ENCODE assay signal across 7 mouse cellular contexts in genomic region chr11:62744103-62744502, GRCm38 (mm10). TPM values are rescaled to one million over a fixed set of nuclear protein-coding genes. Genes with fewer than 3 reads are reported as not detected.
DNase-seq lines count a peak whose midpoint lies in the region; ATAC-seq lines count a peak whose summit lies in the region.

No protein-coding gene starts in this region.

- DNase-seq in MN1 (ENCODE audit: low spot score) = peak; percentile 83
- peak; percentile 87 for DNase-seq in brain, adult 2 months (ENCODE audit: low read depth, low spot score)
- DNase-seq in heart, postnatal 4 days = peak; percentile 80
- DNase-seq in layer of hippocampus, adult 8-10 months (ENCODE audit: low spot score in 2 of 2) = peak; percentile 38 to 68
- DNase-seq in lung, postnatal 14 days = peak; percentile 81
- peak; percentile 37 to 54 for DNase-seq in right cerebral cortex, postnatal 36 days (ENCODE audit: low spot score in 2 of 2)

- ATAC-seq in erythroid progenitor cell, adult 5-6 weeks (replicated peaks; ENCODE audit: low FRiP score, poor library complexity, severe bottlenecking) = 0 out of 2 replicates have a peak, but pooled peaks have one; percentile 59

RNA-seq across cellular contexts. Expression of gene Gm10428, which starts 8.8 kb away (rescaled TPM):
- total RNA-seq in erythroid progenitor cell, adult 5-6 weeks (2015; ENCODE audit: low replicate concordance) = not detected in 2 replicates
- not detected in 2 replicates for total RNA-seq in erythroid progenitor cell, adult 5-6 weeks (2017; ENCODE audit: low replicate concordance)
- not detected for total RNA-seq in heart, postnatal 4 days (2021)
- total RNA-seq in layer of hippocampus, adult 8-10 months (2022) = not detected

RNA-seq across cellular contexts. Expression of gene Zfp287, which starts 12.4 kb away (rescaled TPM):
- total RNA-seq in erythroid progenitor cell, adult 5-6 weeks (2015; ENCODE audit: low replicate concordance) = 0.42 TPM in 1 of 2 replicates, not detected in the other
- total RNA-seq in erythroid progenitor cell, adult 5-6 weeks (2017; ENCODE audit: low replicate concordance) = 0.26 and 0.83 TPM in 2 replicates
- total RNA-seq in heart, postnatal 4 days (2021) = 1 to 10 TPM; 3.5 to 4.4 TPM
- total RNA-seq in layer of hippocampus, adult 8-10 months (2022) = 10 to 100 TPM; 16.3 to 19.9 (median 18.5) TPM

RNA-seq across cellular contexts. Expression of gene Zfp286, which starts 45.2 kb away (rescaled TPM):
- not detected in 2 replicates for total RNA-seq in erythroid progenitor cell, adult 5-6 weeks (2015; ENCODE audit: low replicate concordance)
- not detected in 2 replicates for total RNA-seq in erythroid progenitor cell, adult 5-6 weeks (2017; ENCODE audit: low replicate concordance)
- total RNA-seq in heart, postnatal 4 days (2021) = 1 to 10 TPM; 1.9 to 2.1 TPM
- total RNA-seq in layer of hippocampus, adult 8-10 months (2022) = 10 to 100 TPM; 21.2 to 31.8 (median 24.3) TPM

Comparison
In these comparisons a context has a peak if more than half of its experiments do, and no peak if none do; other contexts are left out.
1. Peak in every context shown above with its lines: DNase-seq and ATAC-seq.
2. RNA of gene Zfp286, which starts 45.2 kb away (total RNA-seq): 21.2 to 31.8 TPM in layer of hippocampus, adult 8-10 months; 1.9 to 2.1 TPM in heart, postnatal 4 days and not detected in erythroid progenitor cell, adult 5-6 weeks; every median in the first group is over 4 times any median in the second.